Mouse (Mus musculus): Measurements from ENCODE around the gene Rab23. TPM values are rescaled to one million over a fixed set of nuclear protein-coding genes. Genes with fewer than 3 reads are reported as not detected.

The Rab23 gene
- polyA plus RNA-seq, 1 experiment from 2014 or later, result 27.5 TPM

Other genes starting within 250 kb of the Rab23 start
- gene Prim2, start 50.1 kb upstream of the Rab23 start, polyA plus RNA-seq (2014; fragmentation: Nextera tagmentation; extraction: Ambion mirVana), result 41.9 and 47.9 TPM in 2 replicates
- gene Bag2, start 37.9 kb downstream of the Rab23 start, polyA plus RNA-seq (2014; fragmentation: Nextera tagmentation; extraction: Ambion mirVana), result 28.5 and 29.5 TPM in 2 replicates
- gene Zfp451, start 94.7 kb downstream of the Rab23 start, polyA plus RNA-seq (2014; fragmentation: Nextera tagmentation; extraction: Ambion mirVana), result 47.5 and 50.1 TPM in 2 replicates
- gene Bend6, start 187.9 kb downstream of the Rab23 start, polyA plus RNA-seq (2014; fragmentation: Nextera tagmentation; extraction: Ambion mirVana), result 2.1 and 2.8 TPM in 2 replicates
- gene Dst, start 188.3 kb downstream of the Rab23 start, polyA plus RNA-seq (2014; fragmentation: Nextera tagmentation; extraction: Ambion mirVana), result 42.2 and 46.2 TPM in 2 replicates